Mouse (Mus musculus): ENCODE data around the gene Ppp2r5c.

Gene Ppp2r5c

GRCm38 (mm10) chr12:110442238-110442637 is 4.7 kb upstream of the Ppp2r5c start:
- no peak for DNase-seq (ENCODE audit: low spot score)

- DNase-seq (ENCODE audit: low spot score): no peak
Measured at GRCm38 (mm10) chr12:110444530-110444929, 2.4 kb upstream of the Ppp2r5c start.

- DNase-seq (ENCODE audit: low spot score): no peak
Measured at GRCm38 (mm10) chr12:110445775-110446174, 1.1 kb upstream of the Ppp2r5c start.

GRCm38 (mm10) chr12:110447306-110447705 is 386 bp downstream of the Ppp2r5c start:
- no peak for DNase-seq (ENCODE audit: low spot score)

- no peak for DNase-seq (ENCODE audit: low spot score)
Measured at GRCm38 (mm10) chr12:110448767-110449166, 1.8 kb downstream of the Ppp2r5c start.

GRCm38 (mm10) chr12:110454223-110454622 is 7.3 kb downstream of the Ppp2r5c start:
- no peak for DNase-seq (ENCODE audit: low spot score)

- DNase-seq (ENCODE audit: low spot score): no peak
Measured at GRCm38 (mm10) chr12:110456024-110456423, 9.1 kb downstream of the Ppp2r5c start.

- DNase-seq (ENCODE audit: low spot score): no peak
Measured at GRCm38 (mm10) chr12:110458667-110459066, 11.7 kb downstream of the Ppp2r5c start.

- no peak for DNase-seq (ENCODE audit: low spot score)
Measured at GRCm38 (mm10) chr12:110460418-110461300, 13.7 kb downstream of the Ppp2r5c start.

- DNase-seq (ENCODE audit: low spot score): no peak
Measured at GRCm38 (mm10) chr12:110463711-110464110, 16.8 kb downstream of the Ppp2r5c start.

GRCm38 (mm10) chr12:110471426-110471825 is 24.5 kb downstream of the Ppp2r5c start:
- DNase-seq (ENCODE audit: low spot score): no peak

GRCm38 (mm10) chr12:110472247-110472646 is 25.3 kb downstream of the Ppp2r5c start:
- DNase-seq (ENCODE audit: low spot score): no peak

- no peak for DNase-seq (ENCODE audit: low spot score)
Measured at GRCm38 (mm10) chr12:110474497-110474896, 27.6 kb downstream of the Ppp2r5c start.

- DNase-seq (ENCODE audit: low spot score): no peak
Measured at GRCm38 (mm10) chr12:110476561-110476960, 29.6 kb downstream of the Ppp2r5c start.

GRCm38 (mm10) chr12:110477906-110478305 is 31.0 kb downstream of the Ppp2r5c start:
- no peak for DNase-seq (ENCODE audit: low spot score)

- no peak for DNase-seq (ENCODE audit: low spot score)
Measured at GRCm38 (mm10) chr12:110478601-110479008, 31.7 kb downstream of the Ppp2r5c start.

- DNase-seq (ENCODE audit: low spot score): no peak
Measured at GRCm38 (mm10) chr12:110479268-110479667, 32.3 kb downstream of the Ppp2r5c start.

- no peak for DNase-seq (ENCODE audit: low spot score)
Measured at GRCm38 (mm10) chr12:110480701-110481100, 33.8 kb downstream of the Ppp2r5c start.

- DNase-seq (ENCODE audit: low spot score): no peak
Measured at GRCm38 (mm10) chr12:110483761-110484160, 36.8 kb downstream of the Ppp2r5c start.

GRCm38 (mm10) chr12:110484824-110485584 is 38.1 kb downstream of the Ppp2r5c start:
- no peak for DNase-seq (ENCODE audit: low spot score)

GRCm38 (mm10) chr12:110485585-110486331 is 38.8 kb downstream of the Ppp2r5c start:
- DNase-seq (ENCODE audit: low spot score): peak; percentile 43

GRCm38 (mm10) chr12:110486852-110487251 is 39.9 kb downstream of the Ppp2r5c start:
- no peak for DNase-seq (ENCODE audit: low spot score)

Data from urinary bladder, postnatal 10 days (tissue).